Mouse (Mus musculus): ENCODE data around the gene Gal3st2b. TPM values are rescaled to one million over a fixed set of nuclear protein-coding genes. Genes with fewer than 3 reads are reported as not detected.
"Not testable (repeated sequence)": the region's sequence is repeated elsewhere in the genome, so short reads cannot be mapped to it uniquely, and the experiment has no call there.

The Gal3st2b gene
- total RNA-seq (2021) = under 1 TPM in 1 of 2 experiments, not detected in 1; 0.23 TPM
- long read RNA-seq, experiment 1 = 0 reads
- long read RNA-seq, experiment 2 = 0 reads

- not testable (repeated sequence) for DNase-seq
Observed at GRCm38 (mm10) chr1:93918011-93918410, at the start of gene Gal3st2b. Gene Gal3st2b (plus strand): TSS chr1:93918311.

- not testable (repeated sequence) for DNase-seq
Observed at GRCm38 (mm10) chr1:93871594-93872105, 46.5 kb upstream of the Gal3st2b start.

- DNase-seq = not testable (repeated sequence)
Observed at GRCm38 (mm10) chr1:93874405-93874804, 43.7 kb upstream of the Gal3st2b start.

GRCm38 (mm10) chr1:93881778-93882177, 36.3 kb upstream of the Gal3st2b start:
- DNase-seq = not testable (repeated sequence)

GRCm38 (mm10) chr1:93890936-93891335, 27.2 kb upstream of the Gal3st2b start:
- peak in 1 of 2 experiments; percentile 11 for DNase-seq

- not testable (repeated sequence) for DNase-seq
Observed at GRCm38 (mm10) chr1:93897395-93897794, 20.7 kb upstream of the Gal3st2b start.

GRCm38 (mm10) chr1:93901291-93901690, 16.8 kb upstream of the Gal3st2b start:
- not testable (repeated sequence) for DNase-seq

- not testable (repeated sequence) for DNase-seq
Observed at GRCm38 (mm10) chr1:93906690-93907089, 11.4 kb upstream of the Gal3st2b start.

- DNase-seq = not testable (repeated sequence)
Observed at GRCm38 (mm10) chr1:93908977-93909586, 9.0 kb upstream of the Gal3st2b start.

- DNase-seq = not testable (repeated sequence)
Observed at GRCm38 (mm10) chr1:93911877-93912276, 6.2 kb upstream of the Gal3st2b start.

GRCm38 (mm10) chr1:93917160-93917559, 951 bp upstream of the Gal3st2b start:
- DNase-seq = not testable (repeated sequence)

GRCm38 (mm10) chr1:93918775-93919174, 664 bp downstream of the Gal3st2b start:
- DNase-seq = not testable (repeated sequence)

GRCm38 (mm10) chr1:93919321-93919720, 1.2 kb downstream of the Gal3st2b start:
- not testable (repeated sequence) for DNase-seq

- DNase-seq = not testable (repeated sequence)
Observed at GRCm38 (mm10) chr1:93922609-93923008, 4.5 kb downstream of the Gal3st2b start.

GRCm38 (mm10) chr1:93923098-93923497, 5.0 kb downstream of the Gal3st2b start:
- not testable (repeated sequence) for DNase-seq

GRCm38 (mm10) chr1:93935378-93935777, 17.3 kb downstream of the Gal3st2b start:
- not testable (repeated sequence) for DNase-seq

GRCm38 (mm10) chr1:93937807-93938206, 19.7 kb downstream of the Gal3st2b start:
- DNase-seq = not testable (repeated sequence)

- not testable (repeated sequence) for DNase-seq
Observed at GRCm38 (mm10) chr1:93938415-93938814, 20.3 kb downstream of the Gal3st2b start.

- DNase-seq = not testable (repeated sequence)
Observed at GRCm38 (mm10) chr1:93949087-93949486, 31.0 kb downstream of the Gal3st2b start.

- not testable (repeated sequence) for DNase-seq
Observed at GRCm38 (mm10) chr1:93966489-93966888, 48.4 kb downstream of the Gal3st2b start.

GRCm38 (mm10) chr1:93970380-93970779, 52.3 kb downstream of the Gal3st2b start:
- DNase-seq = not testable (repeated sequence)

GRCm38 (mm10) chr1:93970797-93971196, 52.7 kb downstream of the Gal3st2b start:
- not testable (repeated sequence) for DNase-seq

GRCm38 (mm10) chr1:93975764-93976163, 57.7 kb downstream of the Gal3st2b start:
- DNase-seq = not testable (repeated sequence)

GRCm38 (mm10) chr1:93978287-93978686, 60.2 kb downstream of the Gal3st2b start:
- not testable (repeated sequence) for DNase-seq

All from adrenal gland, postnatal 36 days (tissue).